Mouse (Mus musculus): ENCODE results near the gene Rasgef1b. TPM values are rescaled to one million over a fixed set of nuclear protein-coding genes. Genes with fewer than 3 reads are reported as not detected.

Rasgef1b gene
- polyA plus RNA-seq, 1 experiment, result 4.5 TPM

DNA sequence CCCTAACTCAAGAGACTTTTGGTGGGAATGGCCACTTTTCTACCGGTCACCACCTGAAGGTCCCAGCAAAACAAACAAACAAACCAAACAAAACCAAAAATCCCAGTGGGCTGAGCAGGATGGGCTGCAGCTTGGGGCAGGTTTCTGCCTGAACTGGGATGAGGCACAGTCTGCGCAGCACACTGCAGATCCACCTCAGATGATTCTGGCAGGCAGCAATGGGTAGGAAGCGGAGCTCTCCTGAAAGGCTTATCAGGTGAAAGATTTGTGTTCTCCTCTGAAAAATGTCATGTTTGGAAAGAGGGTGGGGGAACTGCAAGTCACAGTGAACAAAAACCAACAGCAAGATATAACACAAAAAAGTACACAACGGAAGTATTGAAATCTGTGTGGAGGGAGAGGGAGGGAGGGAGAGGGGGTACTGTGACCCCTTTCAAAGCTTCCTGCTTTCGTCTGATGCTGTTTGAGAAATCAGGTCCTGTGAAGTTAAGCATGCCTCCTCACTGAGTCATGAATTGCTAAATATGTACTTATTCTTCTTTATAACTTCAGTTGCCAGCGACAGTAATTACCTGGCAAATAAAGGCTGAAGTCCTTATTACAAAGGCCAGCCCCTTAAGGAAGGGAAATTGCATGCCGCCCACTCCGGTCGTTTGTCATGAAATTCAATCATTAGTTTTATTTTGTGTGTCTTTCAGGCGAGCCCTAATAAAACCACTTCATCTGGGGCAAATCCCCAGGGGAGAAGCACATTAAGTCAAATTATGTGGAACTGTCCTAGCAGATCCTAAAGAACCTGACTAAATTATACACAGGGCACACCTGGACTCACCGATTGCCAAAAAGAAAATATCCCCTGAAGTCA is 491.7 kb downstream of the Rasgef1b start:
- WGBS, result 90% methylated on average over 11 of the region's 11 CpGs
- no peaks in the 10 kb centered on the region for H3K27me3 ChIP-seq (ENCODE audit: control insufficient read depth, insufficient read depth, low read length)
- TF ChIP-seq POLR2A (IDR thresholded peaks at IDR 0.05; ENCODE audit: control insufficient read depth, extremely low read depth, insufficient read depth, low read length, poor library complexity) (no peak), CTCF (IDR thresholded peaks at IDR 0.05; ENCODE audit: borderline replicate concordance, control insufficient read depth, extremely low read depth, insufficient read depth, low read length, poor library complexity) (no peak)

DNA sequence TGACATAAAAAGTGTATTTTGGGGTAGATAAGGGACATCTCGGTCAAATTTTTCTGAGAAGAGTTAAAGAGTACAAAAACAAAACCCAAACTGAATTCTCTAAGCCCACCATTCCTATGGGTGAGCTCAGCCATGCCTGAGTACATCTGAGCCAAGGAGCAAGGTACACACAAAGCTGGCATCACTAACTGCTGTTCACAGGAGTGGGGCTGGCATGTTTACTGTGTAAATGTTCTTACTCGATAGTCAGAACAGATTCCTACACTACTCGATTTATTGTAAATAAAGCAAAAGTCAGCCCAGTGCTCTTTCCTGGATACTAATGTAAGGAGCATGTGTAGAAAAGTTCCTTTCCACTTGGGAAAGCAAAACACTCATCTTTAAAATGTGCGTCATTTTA is 492.4 kb downstream of the Rasgef1b start:
- no peak overlapping the region for H3K4me3 ChIP-seq (ENCODE audit: control insufficient read depth, insufficient read depth, low read length)
- no peaks in the 10 kb centered on the region for H3K27me3 ChIP-seq (ENCODE audit: control insufficient read depth, insufficient read depth, low read length)
- H3K4me1 ChIP-seq (replicated peaks; ENCODE audit: control insufficient read depth, insufficient read depth, low read length), result no peaks in the 10 kb centered on the region
- WGBS, result 95% methylated on average over 4 of the region's 4 CpGs
- no peak overlapping the region for H3K27ac ChIP-seq (ENCODE audit: control insufficient read depth, insufficient read depth, low read length)
- no peak for TF ChIP-seq CTCF (IDR thresholded peaks at IDR 0.05; ENCODE audit: borderline replicate concordance, control insufficient read depth, extremely low read depth, insufficient read depth, low read length, poor library complexity)
- no peak for TF ChIP-seq POLR2A (IDR thresholded peaks at IDR 0.05; ENCODE audit: control insufficient read depth, extremely low read depth, insufficient read depth, low read length, poor library complexity)
- no peaks in the 10 kb centered on the region for H3K36me3 ChIP-seq (ENCODE audit: control insufficient read depth, insufficient read depth, low read length)
- no peak for DNase-seq

More for the DNA sequence above, 491.7 kb downstream of the Rasgef1b start:
- no peaks in the 10 kb centered on the region for H3K4me1 ChIP-seq (replicated peaks; ENCODE audit: control insufficient read depth, insufficient read depth, low read length)
- no peak overlapping the region for H3K4me3 ChIP-seq (ENCODE audit: control insufficient read depth, insufficient read depth, low read length)
- no peaks in the 10 kb centered on the region for H3K36me3 ChIP-seq (ENCODE audit: control insufficient read depth, insufficient read depth, low read length)
- no peak overlapping the region for H3K27ac ChIP-seq (ENCODE audit: control insufficient read depth, insufficient read depth, low read length)
- no peak for DNase-seq

DNA sequence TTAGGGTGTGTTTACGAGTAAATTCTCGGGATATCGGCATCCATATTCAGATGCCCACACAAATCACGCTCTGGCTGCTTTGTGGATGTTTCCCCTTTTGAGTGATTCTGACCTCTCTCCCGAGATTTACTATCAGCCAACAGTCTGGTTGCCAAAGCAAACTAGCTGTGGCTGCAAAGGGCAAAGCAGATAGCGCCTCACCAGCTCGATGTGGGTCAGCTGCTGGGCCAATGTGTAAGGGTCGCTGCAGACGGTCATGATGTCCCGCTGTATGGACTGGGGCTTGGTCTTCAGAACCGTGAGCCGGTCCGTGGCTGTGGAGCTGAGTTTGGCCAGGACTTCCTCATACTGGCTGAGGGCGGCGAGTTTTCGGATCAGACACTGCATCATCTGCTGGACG is 494.6 kb downstream of the Rasgef1b start:
- Histone ChIP-seq H3K4me3 (ENCODE audit: control insufficient read depth, insufficient read depth, low read length) (no peak overlapping the region), H3K4me1 (replicated peaks; ENCODE audit: control insufficient read depth, insufficient read depth, low read length) (no peaks in the 10 kb centered on the region), H3K27ac (ENCODE audit: control insufficient read depth, insufficient read depth, low read length) (no peak overlapping the region), H3K36me3 (ENCODE audit: control insufficient read depth, insufficient read depth, low read length) (no peaks in the 10 kb centered on the region), H3K27me3 (ENCODE audit: control insufficient read depth, insufficient read depth, low read length) (no peaks in the 10 kb centered on the region)
- DNase-seq, result no peak
- TF ChIP-seq POLR2A (IDR thresholded peaks at IDR 0.05; ENCODE audit: control insufficient read depth, extremely low read depth, insufficient read depth, low read length, poor library complexity), result no peak
- TF ChIP-seq CTCF (IDR thresholded peaks at IDR 0.05; ENCODE audit: borderline replicate concordance, control insufficient read depth, extremely low read depth, insufficient read depth, low read length, poor library complexity), result no peak
- 95% methylated on average over 17 of the region's 17 CpGs for WGBS

DNA sequence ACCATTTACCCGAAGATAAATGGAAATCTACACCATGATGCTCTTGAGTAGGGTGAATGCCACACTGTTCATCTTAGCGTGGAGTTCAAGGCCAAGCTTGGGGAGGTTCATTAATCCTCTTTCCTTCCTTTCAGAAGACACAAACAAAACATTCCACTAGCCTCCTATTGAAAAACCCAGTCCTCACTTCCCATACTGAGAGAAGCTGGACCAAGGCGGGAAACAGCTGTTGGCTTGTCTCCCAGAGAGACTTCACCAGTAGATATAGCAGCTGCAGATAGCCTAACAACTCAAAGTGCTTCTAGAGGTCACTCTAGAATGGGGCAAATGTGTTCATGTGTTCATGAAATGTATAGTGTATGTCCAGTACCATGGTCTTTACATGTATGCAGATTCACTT is 495.7 kb downstream of the Rasgef1b start:
- H3K27ac ChIP-seq (ENCODE audit: control insufficient read depth, insufficient read depth, low read length), result no peak overlapping the region
- no peaks in the 10 kb centered on the region for H3K27me3 ChIP-seq (ENCODE audit: control insufficient read depth, insufficient read depth, low read length)
- DNase-seq, result no peak
- no peak overlapping the region for H3K4me3 ChIP-seq (ENCODE audit: control insufficient read depth, insufficient read depth, low read length)
- H3K36me3 ChIP-seq (ENCODE audit: control insufficient read depth, insufficient read depth, low read length), result no peaks in the 10 kb centered on the region
- H3K4me1 ChIP-seq (replicated peaks; ENCODE audit: control insufficient read depth, insufficient read depth, low read length), result no peaks in the 10 kb centered on the region
- TF ChIP-seq POLR2A (IDR thresholded peaks at IDR 0.05; ENCODE audit: control insufficient read depth, extremely low read depth, insufficient read depth, low read length, poor library complexity) (no peak), CTCF (IDR thresholded peaks at IDR 0.05; ENCODE audit: borderline replicate concordance, control insufficient read depth, extremely low read depth, insufficient read depth, low read length, poor library complexity) (no peak)
- WGBS, result 92% methylated on average over 3 of the region's 3 CpGs

DNA sequence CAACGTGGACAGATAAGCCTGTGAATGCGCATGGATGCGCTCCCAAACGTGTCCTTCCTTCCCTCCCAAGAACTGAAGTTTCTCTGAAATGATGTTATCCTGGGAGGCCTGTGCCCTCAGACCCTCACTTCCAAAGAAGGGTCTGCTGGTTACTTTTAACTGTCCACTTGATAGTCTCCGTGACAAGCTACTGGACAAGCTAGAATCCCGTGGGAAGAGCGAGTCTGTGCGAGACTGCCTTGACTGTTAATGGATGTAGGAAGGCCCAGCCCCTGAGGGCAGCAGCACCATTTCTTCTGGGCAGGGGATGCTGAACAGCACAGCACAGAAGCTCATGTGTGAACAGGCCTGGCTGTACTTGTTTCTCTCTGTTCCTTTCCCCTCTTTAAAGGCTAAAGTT is 496.5 kb downstream of the Rasgef1b start:
- Histone ChIP-seq H3K36me3 (ENCODE audit: control insufficient read depth, insufficient read depth, low read length) (no peaks in the 10 kb centered on the region), H3K27ac (ENCODE audit: control insufficient read depth, insufficient read depth, low read length) (no peak overlapping the region), H3K4me1 (replicated peaks; ENCODE audit: control insufficient read depth, insufficient read depth, low read length) (no peaks in the 10 kb centered on the region), H3K27me3 (ENCODE audit: control insufficient read depth, insufficient read depth, low read length) (no peaks in the 10 kb centered on the region), H3K4me3 (ENCODE audit: control insufficient read depth, insufficient read depth, low read length) (no peak overlapping the region)
- no peak for DNase-seq
- 94% methylated on average over 8 of the region's 8 CpGs for WGBS
- no peak for TF ChIP-seq CTCF (IDR thresholded peaks at IDR 0.05; ENCODE audit: borderline replicate concordance, control insufficient read depth, extremely low read depth, insufficient read depth, low read length, poor library complexity)

DNA sequence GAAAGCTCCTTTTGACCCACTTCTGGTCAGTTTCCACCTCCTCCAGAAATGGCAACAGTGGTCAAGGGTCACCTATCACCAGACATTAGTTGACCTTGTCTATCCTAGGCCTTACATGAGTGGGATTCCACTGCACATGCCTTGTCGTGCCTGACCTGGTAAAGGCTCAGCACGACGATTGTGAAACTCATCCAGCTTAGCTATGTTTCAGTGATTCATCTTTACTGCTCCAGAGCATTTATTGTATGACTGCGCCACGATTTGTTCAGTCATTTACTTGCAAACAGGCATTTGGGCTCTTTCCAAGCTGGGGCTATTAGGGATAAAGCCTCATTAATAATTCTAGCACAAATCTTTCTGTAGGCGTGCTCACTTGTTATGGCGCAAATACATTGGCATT is 498.4 kb downstream of the Rasgef1b start:
- Histone ChIP-seq H3K4me1 (replicated peaks; ENCODE audit: control insufficient read depth, insufficient read depth, low read length) (no peaks in the 10 kb centered on the region), H3K4me3 (ENCODE audit: control insufficient read depth, insufficient read depth, low read length) (no peak overlapping the region), H3K27ac (ENCODE audit: control insufficient read depth, insufficient read depth, low read length) (no peak overlapping the region), H3K27me3 (ENCODE audit: control insufficient read depth, insufficient read depth, low read length) (no peaks in the 10 kb centered on the region), H3K36me3 (ENCODE audit: control insufficient read depth, insufficient read depth, low read length) (no peaks in the 10 kb centered on the region)
- DNase-seq, result no peak
- 94% methylated on average over 7 of the region's 7 CpGs for WGBS
- TF ChIP-seq POLR2A (IDR thresholded peaks at IDR 0.05; ENCODE audit: control insufficient read depth, extremely low read depth, insufficient read depth, low read length, poor library complexity) (no peak), CTCF (IDR thresholded peaks at IDR 0.05; ENCODE audit: borderline replicate concordance, control insufficient read depth, extremely low read depth, insufficient read depth, low read length, poor library complexity) (no peak)
